Mouse (Mus musculus): Measurements from ENCODE around the gene Erbin. TPM values are rescaled to one million over a fixed set of nuclear protein-coding genes. Genes with fewer than 3 reads are reported as not detected.

The Erbin gene
- 11.7 and 12.8 TPM in 2 replicates for polyA plus RNA-seq (2016; fragmentation: Nextera tagmentation; extraction: Ambion mirVana)

GRCm38 (mm10) chr13:103920261-103920932, at the start of gene Erbin:
TSS of gene Erbin (minus strand) at chr13:103920514.
- under 1% methylated on average over 78 of the region's 93 CpGs for WGBS
- no peaks in the 10 kb centered on the region for H3K36me3 ChIP-seq
- peak within 1 kb of the TSS; percentile 90 for H3K4me3 ChIP-seq
- DNase-seq (ENCODE audit: low spot score): peak; percentile 73
- peaks cover 16% of the 10 kb centered on the region for H3K27me3 ChIP-seq (ENCODE audit: low read depth, poor library complexity, severe bottlenecking)
- peaks cover 43% of the 10 kb centered on the region for H3K4me1 ChIP-seq
- H3K27ac ChIP-seq (replicated peaks): peak within 1 kb of the TSS; percentile 100
- no peaks in the 10 kb centered on the region for H3K9me3 ChIP-seq (replicated peaks)

- no peaks in the 10 kb centered on the region for H3K36me3 ChIP-seq
- no peaks in the 10 kb centered on the region for H3K9me3 ChIP-seq (replicated peaks)
- no peak overlapping the region for H3K27ac ChIP-seq (replicated peaks)
- no peaks in the 10 kb centered on the region; the same call in 1 of the 2 replicates for H3K4me1 ChIP-seq
- no peaks in the 10 kb centered on the region for H3K27me3 ChIP-seq (ENCODE audit: low read depth, poor library complexity, severe bottlenecking)
- WGBS: 63% methylated on average over 6 of the region's 6 CpGs
- no peak overlapping the region for H3K4me3 ChIP-seq
- DNase-seq (ENCODE audit: low spot score): no peak
Observed at GRCm38 (mm10) chr13:103969912-103970311, 49.6 kb upstream of the Erbin start.

GRCm38 (mm10) chr13:103967987-103968386, 47.7 kb upstream of the Erbin start:
- Histone ChIP-seq H3K27me3 (ENCODE audit: low read depth, poor library complexity, severe bottlenecking) (no peaks in the 10 kb centered on the region), H3K4me1 (no peaks in the 10 kb centered on the region; the same call in 1 of the 2 replicates), H3K36me3 (no peaks in the 10 kb centered on the region), H3K27ac (replicated peaks) (no peak overlapping the region), H3K9me3 (replicated peaks) (no peaks in the 10 kb centered on the region), H3K4me3 (no peak overlapping the region)
- DNase-seq (ENCODE audit: low spot score): no peak
- 94% methylated on average over 9 of the region's 9 CpGs for WGBS

GRCm38 (mm10) chr13:103966696-103967215, 46.4 kb upstream of the Erbin start:
- H3K9me3 ChIP-seq (replicated peaks): no peaks in the 10 kb centered on the region
- no peak overlapping the region for H3K27ac ChIP-seq (replicated peaks)
- H3K27me3 ChIP-seq (ENCODE audit: low read depth, poor library complexity, severe bottlenecking): no peaks in the 10 kb centered on the region
- H3K4me1 ChIP-seq: no peaks in the 10 kb centered on the region; the same call in 1 of the 2 replicates
- DNase-seq (ENCODE audit: low spot score): no peak
- no peak overlapping the region for H3K4me3 ChIP-seq
- 88% methylated on average over 8 of the region's 8 CpGs for whole genome bisulfite sequencing
- no peaks in the 10 kb centered on the region for H3K36me3 ChIP-seq

GRCm38 (mm10) chr13:103965187-103965586, 44.9 kb upstream of the Erbin start:
- 79% methylated on average over 2 of the region's 2 CpGs for WGBS
- no peak for DNase-seq (ENCODE audit: low spot score)
- no peaks in the 10 kb centered on the region for H3K36me3 ChIP-seq
- H3K27me3 ChIP-seq (ENCODE audit: low read depth, poor library complexity, severe bottlenecking): no peaks in the 10 kb centered on the region
- no peaks in the 10 kb centered on the region; the same call in 1 of the 2 replicates for H3K4me1 ChIP-seq
- H3K4me3 ChIP-seq: no peak overlapping the region
- H3K27ac ChIP-seq (replicated peaks): no peak overlapping the region
- no peaks in the 10 kb centered on the region for H3K9me3 ChIP-seq (replicated peaks)

GRCm38 (mm10) chr13:103963094-103963493, 42.8 kb upstream of the Erbin start:
- Histone ChIP-seq H3K9me3 (replicated peaks) (no peaks in the 10 kb centered on the region), H3K4me1 (0 out of 2 replicates have a peak, but pooled peaks cover 4% of the 10 kb centered on the region), H3K36me3 (no peaks in the 10 kb centered on the region), H3K27me3 (ENCODE audit: low read depth, poor library complexity, severe bottlenecking) (no peaks in the 10 kb centered on the region), H3K4me3 (no peak overlapping the region), H3K27ac (replicated peaks) (no peak overlapping the region)
- no peak for DNase-seq (ENCODE audit: low spot score)
- 88% methylated on average over 2 of the region's 2 CpGs for WGBS

GRCm38 (mm10) chr13:103959841-103960240, 39.5 kb upstream of the Erbin start:
- Histone ChIP-seq H3K27ac (replicated peaks) (no peak overlapping the region), H3K27me3 (ENCODE audit: low read depth, poor library complexity, severe bottlenecking) (no peaks in the 10 kb centered on the region), H3K4me1 (0 out of 2 replicates have a peak, but pooled peaks cover 4% of the 10 kb centered on the region), H3K36me3 (no peaks in the 10 kb centered on the region), H3K4me3 (no peak overlapping the region), H3K9me3 (replicated peaks) (no peaks in the 10 kb centered on the region)
- 91% methylated on average over 5 of the region's 5 CpGs for WGBS
- DNase-seq (ENCODE audit: low spot score): no peak

- no peak for DNase-seq (ENCODE audit: low spot score)
- Histone ChIP-seq H3K9me3 (replicated peaks) (no peaks in the 10 kb centered on the region), H3K4me1 (0 out of 2 replicates have a peak, but pooled peaks cover 4% of the 10 kb centered on the region), H3K36me3 (no peaks in the 10 kb centered on the region), H3K27ac (replicated peaks) (no peak overlapping the region), H3K27me3 (ENCODE audit: low read depth, poor library complexity, severe bottlenecking) (no peaks in the 10 kb centered on the region), H3K4me3 (no peak overlapping the region)
- 88% methylated on average over 9 of the region's 9 CpGs for WGBS
Observed at GRCm38 (mm10) chr13:103958607-103959123, 38.4 kb upstream of the Erbin start.

- Histone ChIP-seq H3K36me3 (no peaks in the 10 kb centered on the region), H3K4me1 (0 out of 2 replicates have a peak, but pooled peaks cover 4% of the 10 kb centered on the region), H3K27ac (replicated peaks) (no peak overlapping the region), H3K27me3 (ENCODE audit: low read depth, poor library complexity, severe bottlenecking) (no peaks in the 10 kb centered on the region), H3K4me3 (no peak overlapping the region), H3K9me3 (replicated peaks) (no peaks in the 10 kb centered on the region)
- DNase-seq (ENCODE audit: low spot score): no peak
- 77% methylated on average over 8 of the region's 8 CpGs for WGBS
Observed at GRCm38 (mm10) chr13:103957175-103957940, 37.0 kb upstream of the Erbin start.

- H3K27me3 ChIP-seq (ENCODE audit: low read depth, poor library complexity, severe bottlenecking): no peaks in the 10 kb centered on the region
- H3K4me3 ChIP-seq: no peak overlapping the region
- no peak for DNase-seq (ENCODE audit: low spot score)
- 74% methylated on average over 2 of the region's 2 CpGs for WGBS
- H3K27ac ChIP-seq (replicated peaks): no peak overlapping the region
- no peaks in the 10 kb centered on the region for H3K9me3 ChIP-seq (replicated peaks)
- H3K36me3 ChIP-seq: no peaks in the 10 kb centered on the region
- 0 out of 2 replicates have a peak, but pooled peaks cover 4% of the 10 kb centered on the region for H3K4me1 ChIP-seq
Observed at GRCm38 (mm10) chr13:103955652-103956051, 35.3 kb upstream of the Erbin start.

GRCm38 (mm10) chr13:103951393-103951792, 31.1 kb upstream of the Erbin start:
- 94% methylated on average over 7 of the region's 7 CpGs for WGBS

GRCm38 (mm10) chr13:103940796-103941195, 20.5 kb upstream of the Erbin start:
- Histone ChIP-seq H3K4me3 (no peak overlapping the region), H3K4me1 (no peaks in the 10 kb centered on the region), H3K27ac (replicated peaks) (no peak overlapping the region), H3K27me3 (ENCODE audit: low read depth, poor library complexity, severe bottlenecking) (no peaks in the 10 kb centered on the region), H3K9me3 (replicated peaks) (no peaks in the 10 kb centered on the region), H3K36me3 (no peaks in the 10 kb centered on the region)
- 93% methylated on average over 2 of the region's 2 CpGs for WGBS
- no peak for DNase-seq (ENCODE audit: low spot score)

More at GRCm38 (mm10) chr13:103951393-103951792, 31.1 kb upstream of the Erbin start:
- H3K9me3 ChIP-seq (replicated peaks): no peaks in the 10 kb centered on the region
- no peak overlapping the region for H3K4me3 ChIP-seq
- H3K36me3 ChIP-seq: no peaks in the 10 kb centered on the region
- no peaks in the 10 kb centered on the region for H3K27me3 ChIP-seq (ENCODE audit: low read depth, poor library complexity, severe bottlenecking)
- DNase-seq (ENCODE audit: low spot score): no peak
- H3K27ac ChIP-seq (replicated peaks): no peak overlapping the region
- H3K4me1 ChIP-seq: no peaks in the 10 kb centered on the region
